Mouse (Mus musculus) cerebellum, adult 2 months (tissue): Measurements from ENCODE around the gene Aurkb.

Experiments used
- CTCF ChIP-seq: fragments of 200-500 bp; IDR thresholded peaks from 2 replicates; pipeline ENCODE4 v1.5.1; 2011; ENCODE audit warnings: low read depth, mild to moderate bottlenecking, control low read depth, low read length, moderate library complexity, borderline replicate concordance; ENCODE audit not compliant: insufficient read depth
- POLR2A ChIP-seq: fragments of 200-500 bp; IDR thresholded peaks from 2 replicates; pipeline ENCODE4 v1.6.1; 2011; ENCODE audit warnings: low read length, control low read depth, borderline replicate concordance; ENCODE audit not compliant: insufficient read depth

GRCm38 (mm10) chr11:69035411-69035810 is 10.0 kb upstream of the Aurkb start:
- TF ChIP-seq POLR2A (no peak), CTCF (no peak)
